Mouse (Mus musculus) lung, embryonic 16.5 days (tissue): ENCODE measurements around the gene Tedc2. TPM values are rescaled to one million over a fixed set of nuclear protein-coding genes. Genes with fewer than 3 reads are reported as not detected.

Experiments used
- ATAC-seq: fragments of 200-750 bp; cut with Nextera tagmentation; 2 replicates; pipeline ENCODE4 v1.8.0; 2017; ENCODE audit warnings: low read depth, mild to moderate bottlenecking, moderate library complexity
- H3K27ac ChIP-seq: fragments of 300-500 bp; sonication (generic); 2 replicates; pipeline ENCODE4 v1.5.1; 2014; ENCODE audit warnings: mild to moderate bottlenecking, control low read depth, low read length
- H3K27me3 ChIP-seq: fragments of 300-500 bp; sonication (generic); 2 replicates; pipeline ENCODE4 v1.6.1; 2014; ENCODE audit warnings: low read depth, low read length, mixed read lengths; ENCODE audit not compliant: control insufficient read depth, insufficient read depth
- H3K36me3 ChIP-seq: fragments of 300-500 bp; sonication (generic); 2 replicates; pipeline ENCODE4 v1.6.1; 2014; ENCODE audit warnings: low read length; ENCODE audit not compliant: control insufficient read depth, insufficient read depth
- H3K4me1 ChIP-seq: fragments of 300-500 bp; sonication (generic); replicated peaks from 2 replicates; pipeline ENCODE4 v1.6.1; 2014; ENCODE audit warnings: low read length, mixed read lengths; ENCODE audit not compliant: control insufficient read depth, insufficient read depth
- H3K4me2 ChIP-seq: fragments of 300-500 bp; sonication (generic); 2 replicates; pipeline ENCODE4 v1.6.1; 2014; ENCODE audit warnings: low read depth, low read length, control low read depth
- H3K4me3 ChIP-seq: fragments of 300-500 bp; sonication (generic); 2 replicates; pipeline ENCODE4 v1.5.1; 2014; ENCODE audit warnings: mild to moderate bottlenecking, low read length, control low read depth
- H3K9ac ChIP-seq: fragments of 300-500 bp; sonication (generic); 2 replicates; pipeline ENCODE4 v1.6.1; 2014; ENCODE audit warnings: low read length, control low read depth
- H3K9me3 ChIP-seq: fragments of 300-500 bp; sonication (generic); 2 replicates; pipeline ENCODE4 v1.6.1; 2016; ENCODE audit warnings: low read length; ENCODE audit not compliant: control insufficient read depth
- WGBS: fragments of 180-500 bp; shearing (Covaris S2); extraction: QIAGEN DNeasy Blood & Tissue Kit; methylation state at CpG from one replicate; pipeline ENCODE4 v1.1.7; 2014; 5-methylcytosine and 5-hydroxymethylcytosine counted together
- microRNA-seq: library from miRNA; unstranded; fragments of <30 nt; microRNA quantifications from one replicate; pipeline ENCODE4, GENCODE M21; 2016
- polyA plus RNA-seq: library from polyadenylated mRNA; unstranded; fragments of >200 nt; fragmentation: Nextera tagmentation; extraction: Ambion mirVana; gene quantifications from 2 replicates; pipeline ENCODE4 v1.2.1, GENCODE M21; 2015

The Tedc2 gene
- polyA plus RNA-seq, 1 experiment from 2014 or later: 11.3 TPM

- no peak overlapping the region for H3K4me2 ChIP-seq
- no peak overlapping the region for H3K4me3 ChIP-seq
- peaks cover 4% of the 10 kb centered on the region for H3K36me3 ChIP-seq
- no peaks in the 10 kb centered on the region for H3K9me3 ChIP-seq
- no peak for ATAC-seq
- no peak overlapping the region for H3K9ac ChIP-seq
- no peaks in the 10 kb centered on the region for H3K27me3 ChIP-seq
- peaks cover 17% of the 10 kb centered on the region for H3K4me1 ChIP-seq
- WGBS: 80% methylated on average over 6 of the region's 6 CpGs
- H3K27ac ChIP-seq: no peak overlapping the region
Measured at GRCm38 (mm10) chr17:24167120-24167519, 53.5 kb downstream of the Tedc2 start.

Small RNA genes lying within 50 kb of the gene (microRNA-seq; reads per million reads assigned to microRNA genes)
- gene Mir5134 (not detected), gene Mir6965 (0.59 reads per million)

Other genes with a start within 250 kb of the Tedc2 start
- 0.14 TPM in 1 of 2 replicates, not detected in the other for gene Prss30, start 240.3 kb downstream of the Tedc2 start, polyA plus RNA-seq
- 1.1 and 1.5 TPM in 2 replicates for gene Prss22, start 222.8 kb downstream of the Tedc2 start, polyA plus RNA-seq
- 0.11 and 0.28 TPM in 2 replicates for gene Prss27, start 182.7 kb downstream of the Tedc2 start, polyA plus RNA-seq
- gene Kctd5, start 147.4 kb downstream of the Tedc2 start, polyA plus RNA-seq: 53.1 and 59.4 TPM in 2 replicates
- gene Pdpk1, start 69.9 kb downstream of the Tedc2 start, polyA plus RNA-seq: 33.1 and 34.9 TPM in 2 replicates
- 30.8 TPM in 2 replicates for gene Amdhd2, start 57.1 kb downstream of the Tedc2 start, polyA plus RNA-seq
- gene Atp6v0c, start 51.1 kb downstream of the Tedc2 start, polyA plus RNA-seq: 462 and 486 TPM in 2 replicates
- gene Tbc1d24, start 15.3 kb downstream of the Tedc2 start, polyA plus RNA-seq: 4.6 and 6.4 TPM in 2 replicates
- gene Ntn3, start 11.3 kb downstream of the Tedc2 start, polyA plus RNA-seq: 3.3 and 3.8 TPM in 2 replicates
- 75.2 and 81.5 TPM in 2 replicates for gene Ccnf, start 30.6 kb upstream of the Tedc2 start, polyA plus RNA-seq
- gene Abca17, start 130.2 kb upstream of the Tedc2 start, polyA plus RNA-seq: 0.34 and 0.55 TPM in 2 replicates
- gene Abca3, start 131.1 kb upstream of the Tedc2 start, polyA plus RNA-seq: 40.8 and 48.4 TPM in 2 replicates
- gene Rnps1, start 193.7 kb upstream of the Tedc2 start, polyA plus RNA-seq: 226 and 246 TPM in 2 replicates
- 97.4 and 102 TPM in 2 replicates for gene Eci1, start 205.8 kb upstream of the Tedc2 start, polyA plus RNA-seq
- 1.6 and 2.8 TPM in 2 replicates for gene Dnase1l2, start 222.3 kb upstream of the Tedc2 start, polyA plus RNA-seq
- gene E4f1, start 249.5 kb upstream of the Tedc2 start, polyA plus RNA-seq: 28.8 and 30.5 TPM in 2 replicates
- gene Pgp, start 249.5 kb upstream of the Tedc2 start, polyA plus RNA-seq: 43.9 and 50.6 TPM in 2 replicates